In the genomic region with DNA sequence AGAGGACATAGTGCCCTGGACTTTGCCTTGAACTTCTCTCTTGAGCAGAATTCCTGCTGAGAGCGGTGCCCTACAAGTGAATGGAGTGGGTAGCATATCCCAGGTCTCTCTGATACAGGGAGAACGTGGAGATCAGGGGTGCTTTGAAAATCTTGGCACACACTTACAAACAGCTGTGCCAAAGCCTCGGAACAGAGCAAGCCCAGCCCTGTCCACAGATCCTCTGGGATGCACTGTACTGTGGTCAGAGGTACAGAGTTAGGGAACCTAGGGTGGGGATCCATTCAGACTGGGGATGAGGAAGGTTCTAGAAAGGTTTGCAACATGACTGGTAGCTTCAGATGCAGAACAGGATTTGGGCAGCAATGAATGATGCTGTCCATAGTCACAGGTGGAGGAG, we compare ENCODE assay signal across 24 mouse cellular contexts. TPM values are rescaled to one million over a fixed set of nuclear protein-coding genes. Genes with fewer than 3 reads are reported as not detected.
A peak's percentile ranks its signal among the peaks of the same experiment; 100 is the strongest.
DNase-seq lines count a peak whose midpoint lies in the region; ATAC-seq and TF ChIP-seq lines count a peak whose summit lies in the region.
"Had no signal": no experiment of that assay in that cellular context is flagged by ENCODE, and none has a peak within 500 bp of the region (broad histone marks: within the 10 kb centered on the region; RNA-seq: fewer than 3 reads in every experiment).

No protein-coding gene starts in this region.

- ATAC-seq in liver, postnatal 0 days, result no peak
- ATAC-seq in hindbrain, embryonic 16.5 days, result no peak
- no peak for ATAC-seq in cerebellum, adult (ENCODE audit: insufficient number of reproducible peaks, low FRiP score, low TSS enrichment)
- ATAC-seq: forebrain, postnatal 0 days; intestine, embryonic 16.5 days had no signal

- no peaks in the 10 kb centered on the region for H3K9me3 ChIP-seq in liver, postnatal 0 days (ENCODE audit: low read length)
- H3K9me3 ChIP-seq in hindbrain, embryonic 16.5 days (ENCODE audit: control insufficient read depth, low read length), result no peaks in the 10 kb centered on the region

- intact Hi-C loops in heart, postnatal 36 days (cut with DNase I), result no loop called here

- H3K27me3 ChIP-seq in liver, adult 2 months (ENCODE audit: control insufficient read depth, insufficient read depth, low read length), result no peaks in the 10 kb centered on the region
- no peaks in the 10 kb centered on the region for H3K27me3 ChIP-seq in liver, postnatal 0 days (ENCODE audit: insufficient read depth, low read length)
- H3K27me3 ChIP-seq in myocyte (ENCODE audit: control insufficient read depth, insufficient read depth, insufficient read length), result no peaks in the 10 kb centered on the region
- H3K27me3 ChIP-seq in hindbrain, embryonic 16.5 days (replicated peaks; ENCODE audit: control insufficient read depth, insufficient read depth, low read length), result no peaks in the 10 kb centered on the region

- no peak overlapping the region for H3K4me3 ChIP-seq in liver, adult 2 months (ENCODE audit: insufficient read depth, low read depth, low read length)
- H3K4me3 ChIP-seq in liver, postnatal 0 days (ENCODE audit: low read depth, low read length), result no peak overlapping the region
- no peak overlapping the region for H3K4me3 ChIP-seq in myocyte
- no peak overlapping the region for H3K4me3 ChIP-seq in hindbrain, embryonic 16.5 days (ENCODE audit: low read length)
- H3K4me3 ChIP-seq: erythroblast, embryonic 14.5 days had no signal

- no peak overlapping the region for H3K27ac ChIP-seq in liver, adult 2 months (replicated peaks; ENCODE audit: insufficient read depth, low read depth, low read length)
- H3K27ac ChIP-seq in liver, postnatal 0 days (ENCODE audit: low read depth), result no peak overlapping the region
- H3K27ac ChIP-seq in hindbrain, embryonic 16.5 days (ENCODE audit: low read depth, low read length), result no peak overlapping the region
- H3K27ac ChIP-seq: hindbrain, embryonic 14.5 days had no signal

- TF ChIP-seq EP300 in liver, postnatal 0 days (IDR thresholded peaks at IDR 0.05; ENCODE audit: low read depth), result no peak

- H3ac ChIP-seq in myocyte (ENCODE audit: control insufficient read depth, insufficient read length), result no peak overlapping the region

- H3K36me3 ChIP-seq in liver, adult 2 months (ENCODE audit: control insufficient read depth, insufficient read depth, low read length), result peaks cover 59% of the 10 kb centered on the region
- peaks cover 44% of the 10 kb centered on the region for H3K36me3 ChIP-seq in liver, postnatal 0 days (replicated peaks; ENCODE audit: insufficient read depth, low read length)
- peaks cover 16% of the 10 kb centered on the region for H3K36me3 ChIP-seq in myocyte (ENCODE audit: control insufficient read depth, insufficient read depth)
- peaks cover 15% of the 10 kb centered on the region for H3K36me3 ChIP-seq in hindbrain, embryonic 16.5 days (ENCODE audit: control insufficient read depth, insufficient read depth, low read length)

- H3K4me1 ChIP-seq in liver, adult 2 months (ENCODE audit: control insufficient read depth, insufficient read depth, low read length), result peaks cover 35% of the 10 kb centered on the region
- H3K4me1 ChIP-seq in liver, postnatal 0 days (ENCODE audit: insufficient read depth), result peaks cover 10% of the 10 kb centered on the region
- peaks cover 9% of the 10 kb centered on the region for H3K4me1 ChIP-seq in hindbrain, embryonic 16.5 days (ENCODE audit: control insufficient read depth, insufficient read depth, low read depth, low read length)

- no peak overlapping the region for H3K4me2 ChIP-seq in liver, postnatal 0 days (ENCODE audit: low read depth, low read length)
- H3K4me2 ChIP-seq in myocyte (ENCODE audit: low read depth), result no peak overlapping the region
- H3K4me2 ChIP-seq in hindbrain, embryonic 16.5 days (ENCODE audit: low read length), result no peak overlapping the region
- H3K4me2 ChIP-seq: heart, embryonic 11.5 days; hindbrain, embryonic 14.5 days had no signal

- 25% methylated on average over 3 of the region's 3 CpGs for WGBS in liver, adult 2 months
- WGBS in liver, postnatal 0 days (ENCODE audit: insufficient replicate concordance), result 77% methylated on average over 3 of the region's 3 CpGs
- WGBS in hindbrain, embryonic 16.5 days, result 72% methylated on average over 3 of the region's 3 CpGs

- TF ChIP-seq CTCF in liver, adult 2 months (IDR thresholded peaks at IDR 0.05; ENCODE audit: low read depth, low read length), result no peak
- TF ChIP-seq CTCF in liver, postnatal 0 days (IDR thresholded peaks at IDR 0.05; ENCODE audit: low read depth), result no peak

- no peak overlapping the region for H3K9ac ChIP-seq in liver, adult 2 months (ENCODE audit: low read depth, low read length)
- no peak overlapping the region for H3K9ac ChIP-seq in liver, postnatal 0 days (replicated peaks)
- no peak overlapping the region for H3K9ac ChIP-seq in hindbrain, embryonic 16.5 days (ENCODE audit: low read depth, low read length)
- H3K9ac ChIP-seq: forebrain, postnatal 0 days; hindbrain, embryonic 14.5 days had no signal

- DNase-seq in heart, adult 11 months, result peak; percentile 94
- no peak for DNase-seq in heart, postnatal 36 days
- peak; percentile 50 for DNase-seq in liver, adult 2 months (ENCODE audit: extremely low read depth, low read depth, low spot score)
- DNase-seq in liver, postnatal 0 days, result no peak
- DNase-seq: adrenal gland, adult 8-10 months; adrenal gland, postnatal 36 days; cerebellum, adult 11-12 months; cerebellum, adult 9-10 months; cerebellum, postnatal 25 days; forebrain, postnatal 0 days; gastrocnemius, postnatal 36 days; heart, adult 18-20 months; kidney, adult 2 months had no signal

- TF ChIP-seq POLR2A in liver, adult 2 months (IDR thresholded peaks at IDR 0.05; ENCODE audit: extremely low read depth, insufficient read depth, low read length), result no peak
- no peak for TF ChIP-seq POLR2A in myocyte (IDR thresholded peaks at IDR 0.05; ENCODE audit: insufficient read length, low read depth)

- H3K79me2 ChIP-seq in liver, adult 2 months (ENCODE audit: control insufficient read depth, insufficient read depth, low read length), result peaks cover 15% of the 10 kb centered on the region
- peaks cover 12% of the 10 kb centered on the region for H3K79me2 ChIP-seq in myocyte (ENCODE audit: control insufficient read depth, insufficient read depth)

TF ChIP-seq in myocyte, 11 proteins besides CTCF, POLR2A, EP300 and RAD21:
- TF ChIP-seq MYOD1 (IDR thresholded peaks at IDR 0.05; ENCODE audit: control insufficient read depth in 1 of 3, insufficient read length in 2 of 3, low read depth in 2 of 3) (peak in 2 of 3 experiments; percentile 13 to 26), TCF12 (IDR thresholded peaks at IDR 0.05; ENCODE audit: insufficient read depth, poor library complexity, severe bottlenecking) (no peak)
TF ChIP-seq in myocyte: peak in this region for 1.

RNA-seq across cellular contexts. Expression of gene Tmem120a, which starts 24.1 kb away (rescaled TPM):
- 10 to 100 TPM; 12.9 to 18.3 TPM for total RNA-seq in heart, postnatal 36 days (2021)
- total RNA-seq in liver, adult 2 months (2014; rRNA removed), result 55.2 and 58.1 TPM in 2 replicates
- polyA plus RNA-seq in liver, adult 2 months (2012; rRNA removed), result 52.9 and 76.6 TPM in 2 replicates
- polyA plus RNA-seq in liver, postnatal 0 days (2015; fragmentation: Nextera tagmentation; extraction: Ambion mirVana), result 80.8 and 82.7 TPM in 2 replicates
- 32.7 TPM for polyA plus RNA-seq in myocyte (2012; fragmentation: generic; extraction: Trizol)
- 90.3 and 93.5 TPM in 2 replicates for polyA plus RNA-seq in hindbrain, embryonic 16.5 days (2015; fragmentation: Nextera tagmentation; extraction: Ambion mirVana)

RNA-seq across cellular contexts. Expression of gene Por, which starts 50.3 kb away (rescaled TPM):
- 10 to 100 TPM; 69.8 to 76.4 TPM for total RNA-seq in heart, postnatal 36 days (2021)
- total RNA-seq in liver, adult 2 months (2014; rRNA removed), result 284 and 345 TPM in 2 replicates
- polyA plus RNA-seq in liver, adult 2 months (2012; rRNA removed), result 211 and 254 TPM in 2 replicates
- polyA plus RNA-seq in liver, postnatal 0 days (2015; fragmentation: Nextera tagmentation; extraction: Ambion mirVana), result 302 and 303 TPM in 2 replicates
- 90.6 TPM for polyA plus RNA-seq in myocyte (2012; fragmentation: generic; extraction: Trizol)
- polyA plus RNA-seq in hindbrain, embryonic 16.5 days (2015; fragmentation: Nextera tagmentation; extraction: Ambion mirVana), result 101 and 108 TPM in 2 replicates

RNA-seq across cellular contexts. Expression of gene Styxl1, which starts 58.1 kb away (rescaled TPM):
- not detected for total RNA-seq in heart, postnatal 36 days (2021)
- 0.13 and 0.18 TPM in 2 replicates for total RNA-seq in liver, adult 2 months (2014; rRNA removed)
- polyA plus RNA-seq in liver, adult 2 months (2012; rRNA removed), result 0.22 and 0.23 TPM in 2 replicates
- polyA plus RNA-seq in liver, postnatal 0 days (2015; fragmentation: Nextera tagmentation; extraction: Ambion mirVana), result 0.46 and 0.49 TPM in 2 replicates
- polyA plus RNA-seq in myocyte (2012; fragmentation: generic; extraction: Trizol), result 0.07 TPM
- polyA plus RNA-seq in hindbrain, embryonic 16.5 days (2015; fragmentation: Nextera tagmentation; extraction: Ambion mirVana), result 0.48 and 0.51 TPM in 2 replicates
- total RNA-seq: ES-E14; gastrocnemius, adult 18-20 months; gastrocnemius, postnatal 36 days; heart, adult 18-20 months; hematopoietic stem cell, adult 5-6 weeks had no signal
- polyA plus RNA-seq: erythroblast, embryonic 14.5 days; forebrain, embryonic 11.5 days had no signal

RNA-seq across cellular contexts. Expression of gene Mdh2, which starts 58.2 kb away (rescaled TPM):
- 1,000 to 10,000 TPM; 1,890 to 1,983 TPM for total RNA-seq in heart, postnatal 36 days (2021)
- total RNA-seq in liver, adult 2 months (2014; rRNA removed), result 108 and 176 TPM in 2 replicates
- polyA plus RNA-seq in liver, adult 2 months (2012; rRNA removed), result 361 and 418 TPM in 2 replicates
- polyA plus RNA-seq in liver, postnatal 0 days (2015; fragmentation: Nextera tagmentation; extraction: Ambion mirVana), result 296 and 319 TPM in 2 replicates
- 725 TPM for polyA plus RNA-seq in myocyte (2012; fragmentation: generic; extraction: Trizol)
- 670 and 701 TPM in 2 replicates for polyA plus RNA-seq in hindbrain, embryonic 16.5 days (2015; fragmentation: Nextera tagmentation; extraction: Ambion mirVana)

Comparison
In these comparisons a context has a peak if more than half of its experiments do, and no peak if none do; other contexts are left out.
1. DNase-seq: peak in heart, adult 11 months (single experiment) and liver, adult 2 months (single experiment); none in heart, postnatal 36 days (0 of 2) and liver, postnatal 0 days (single experiment).